Mouse (Mus musculus) midbrain, embryonic 16.5 days (tissue): Measurements from ENCODE around the gene Agpat3. TPM values are rescaled to one million over a fixed set of nuclear protein-coding genes. Genes with fewer than 3 reads are reported as not detected.

Source experiments
- ATAC-seq: fragments of 200-750 bp; cut with Nextera tagmentation; 2 replicates; pipeline ENCODE4 v1.8.0; 2017; ENCODE audit warnings: moderate TSS enrichment
- H3K27ac ChIP-seq: fragments of 300-500 bp; sonication (generic); 2 replicates; pipeline ENCODE4 v1.5.1; 2014; ENCODE audit warnings: mild to moderate bottlenecking, low read length, mixed read lengths
- H3K27me3 ChIP-seq: fragments of 300-500 bp; sonication (generic); 2 replicates; pipeline ENCODE4 v1.6.1; 2014; ENCODE audit warnings: low read depth, low read length, mixed read lengths; ENCODE audit not compliant: control insufficient read depth, insufficient read depth
- H3K36me3 ChIP-seq: fragments of 300-500 bp; sonication (generic); 2 replicates; pipeline ENCODE4 v1.6.1; 2014; ENCODE audit warnings: mild to moderate bottlenecking, low read length, moderate library complexity, mixed read lengths; ENCODE audit not compliant: control insufficient read depth, insufficient read depth
- H3K4me1 ChIP-seq: fragments of 300-500 bp; sonication (generic); 2 replicates; pipeline ENCODE4 v1.6.1; 2014; ENCODE audit warnings: mild to moderate bottlenecking, low read length, mixed read lengths; ENCODE audit not compliant: control insufficient read depth, insufficient read depth
- H3K4me2 ChIP-seq: fragments of 300-500 bp; sonication (generic); 2 replicates; pipeline ENCODE4 v1.6.1; 2014; ENCODE audit warnings: mild to moderate bottlenecking, low read length, mixed read lengths
- H3K4me3 ChIP-seq: fragments of 300-500 bp; sonication (generic); 2 replicates; pipeline ENCODE4 v1.5.1; 2014; ENCODE audit warnings: low read depth, mild to moderate bottlenecking, low read length, moderate library complexity, mixed read lengths
- H3K9ac ChIP-seq: fragments of 300-500 bp; sonication (generic); 2 replicates; pipeline ENCODE4 v1.6.1; 2014; ENCODE audit warnings: low read depth, low read length, mixed read lengths
- H3K9me3 ChIP-seq: fragments of 300-500 bp; sonication (generic); replicated peaks from 2 replicates; pipeline ENCODE4 v1.6.1; 2014; ENCODE audit warnings: mild to moderate bottlenecking, low read length, mixed read lengths; ENCODE audit not compliant: control insufficient read depth, poor library complexity, severe bottlenecking
- WGBS: fragments of 180-500 bp; shearing (Covaris S2); extraction: QIAGEN DNeasy Blood & Tissue Kit; methylation state at CpG from one replicate; pipeline ENCODE4 v1.1.7; 2014; 5-methylcytosine and 5-hydroxymethylcytosine counted together
- polyA plus RNA-seq: library from polyadenylated mRNA; unstranded; fragments of >200 nt; fragmentation: Nextera tagmentation; extraction: Ambion mirVana; gene quantifications from 2 replicates; pipeline ENCODE4 v1.2.1, GENCODE M21; 2015

Agpat3 gene
- polyA plus RNA-seq, 1 experiment from 2014 or later, result 66.3 TPM

GRCm38 (mm10) chr10:78236885-78237629, 115.2 kb downstream of the Agpat3 start:
- 84% methylated on average over 8 of the region's 8 CpGs for WGBS
- no peak overlapping the region for H3K4me2 ChIP-seq
- H3K36me3 ChIP-seq, result 0 out of 2 replicates have a peak, but pooled peaks cover 5% of the 10 kb centered on the region
- peak; percentile 59 for ATAC-seq
- no peak overlapping the region for H3K27ac ChIP-seq
- no peak overlapping the region for H3K9ac ChIP-seq
- no peak overlapping the region for H3K4me3 ChIP-seq
- H3K9me3 ChIP-seq, result no peaks in the 10 kb centered on the region
- no peaks in the 10 kb centered on the region for H3K27me3 ChIP-seq
- peaks cover 2% of the 10 kb centered on the region; the same call in 1 of the 2 replicates for H3K4me1 ChIP-seq

- no peak overlapping the region for H3K27ac ChIP-seq
- ATAC-seq, result no peak
- no peak overlapping the region for H3K4me2 ChIP-seq
- peaks cover 2% of the 10 kb centered on the region; the same call in 1 of the 2 replicates for H3K4me1 ChIP-seq
- no peak overlapping the region for H3K9ac ChIP-seq
- H3K36me3 ChIP-seq, result peaks cover 6% of the 10 kb centered on the region; the same call in 1 of the 2 replicates
- no peak overlapping the region for H3K4me3 ChIP-seq
- 93% methylated on average over 6 of the region's 6 CpGs for WGBS
- H3K9me3 ChIP-seq, result no peaks in the 10 kb centered on the region
- no peaks in the 10 kb centered on the region for H3K27me3 ChIP-seq
Measured at GRCm38 (mm10) chr10:78233756-78234155, 118.5 kb downstream of the Agpat3 start.

GRCm38 (mm10) chr10:78233161-78233560, 119.1 kb downstream of the Agpat3 start:
- Histone ChIP-seq H3K4me3 (no peak overlapping the region), H3K27me3 (no peaks in the 10 kb centered on the region), H3K27ac (no peak overlapping the region), H3K9me3 (no peaks in the 10 kb centered on the region), H3K4me2 (no peak overlapping the region), H3K9ac (no peak overlapping the region), H3K36me3 (peaks cover 5% of the 10 kb centered on the region; the same call in 1 of the 2 replicates), H3K4me1 (peaks cover 2% of the 10 kb centered on the region; the same call in 1 of the 2 replicates)
- 93% methylated on average over 5 of the region's 5 CpGs for WGBS
- ATAC-seq, result no peak

DNA sequence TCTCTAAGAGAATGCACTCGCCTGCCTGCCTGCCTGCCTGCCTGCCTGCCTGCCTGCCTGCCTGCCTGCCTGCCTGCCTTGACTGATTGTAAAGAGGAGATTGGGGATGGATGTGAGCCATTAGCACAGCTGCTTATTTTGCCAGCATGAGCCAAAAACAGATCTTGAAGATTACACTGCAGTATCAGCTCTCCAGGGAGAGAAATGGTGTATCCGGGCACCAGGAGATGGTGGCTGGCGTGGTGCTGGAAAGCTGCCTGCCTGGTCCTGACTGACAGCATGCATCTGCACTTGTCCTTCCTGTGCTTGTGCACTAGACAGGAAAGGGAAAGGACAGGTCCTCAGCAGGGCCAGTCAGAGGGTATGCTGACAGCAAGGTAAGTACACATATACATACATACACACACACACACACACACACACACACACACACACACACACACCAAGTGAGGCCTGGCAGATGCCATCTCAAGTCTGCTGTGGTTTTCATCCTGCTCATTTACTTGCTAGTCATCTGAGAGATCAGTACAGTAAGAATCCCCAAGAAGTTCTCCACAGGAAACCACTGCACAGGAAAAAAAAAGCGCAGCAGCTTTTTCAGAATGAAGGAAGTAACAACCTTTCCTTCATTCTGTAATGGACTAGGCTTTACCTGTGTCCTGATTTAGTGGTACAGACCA, 119.8 kb downstream of the Agpat3 start:
- H3K4me1 ChIP-seq, result peaks cover 2% of the 10 kb centered on the region; the same call in 1 of the 2 replicates
- no peak overlapping the region for H3K9ac ChIP-seq
- H3K27ac ChIP-seq, result no peak overlapping the region
- 78% methylated on average over 4 of the region's 4 CpGs for WGBS
- H3K4me2 ChIP-seq, result no peak overlapping the region
- H3K36me3 ChIP-seq, result peaks cover 5% of the 10 kb centered on the region; the same call in 1 of the 2 replicates
- ATAC-seq, result no peak
- H3K9me3 ChIP-seq, result no peaks in the 10 kb centered on the region
- no peaks in the 10 kb centered on the region for H3K27me3 ChIP-seq
- H3K4me3 ChIP-seq, result no peak overlapping the region

- no peaks in the 10 kb centered on the region for H3K4me1 ChIP-seq
- H3K9me3 ChIP-seq, result no peaks in the 10 kb centered on the region
- no peak overlapping the region for H3K4me2 ChIP-seq
- WGBS, result 93% methylated on average over 5 of the region's 5 CpGs
- H3K36me3 ChIP-seq, result peaks cover 5% of the 10 kb centered on the region; the same call in 1 of the 2 replicates
- H3K27ac ChIP-seq, result no peak overlapping the region
- no peaks in the 10 kb centered on the region for H3K27me3 ChIP-seq
- no peak overlapping the region for H3K4me3 ChIP-seq
- no peak for ATAC-seq
- no peak overlapping the region for H3K9ac ChIP-seq
Measured at GRCm38 (mm10) chr10:78228560-78228928, 123.7 kb downstream of the Agpat3 start.

DNA sequence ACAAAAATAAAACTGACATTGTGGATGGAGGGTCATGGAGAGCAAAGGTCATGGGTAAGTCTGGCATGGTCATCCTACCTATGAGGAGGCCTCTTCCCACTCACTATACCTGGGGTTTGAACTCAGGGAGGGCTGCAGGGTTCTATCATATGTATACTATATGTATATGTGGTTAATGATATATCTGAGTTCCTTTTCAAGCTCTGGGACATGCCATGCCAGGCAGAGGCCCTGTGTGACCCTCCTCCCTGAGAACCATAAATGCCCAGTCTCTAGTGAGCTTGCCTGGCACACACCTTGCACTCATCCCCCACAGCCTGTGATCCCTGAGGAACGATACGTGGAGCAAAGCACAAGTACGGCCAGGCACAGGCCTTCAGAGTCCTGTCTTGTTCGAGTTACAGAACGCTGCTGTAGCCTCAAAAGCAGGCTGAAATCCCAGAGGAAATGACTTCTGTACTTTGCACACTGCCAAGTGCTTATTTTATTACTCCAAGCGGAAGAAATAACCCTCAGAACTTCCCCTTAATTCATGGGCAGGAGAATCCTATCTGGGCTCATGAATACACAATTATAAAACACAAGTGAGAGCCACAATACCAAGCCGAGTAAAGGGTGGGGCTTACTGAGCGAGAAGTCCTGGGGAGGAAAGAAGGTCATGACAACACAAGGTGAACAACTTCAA, 124.3 kb downstream of the Agpat3 start:
- Histone ChIP-seq H3K27me3 (no peaks in the 10 kb centered on the region), H3K4me1 (no peaks in the 10 kb centered on the region), H3K27ac (no peak overlapping the region), H3K4me2 (no peak overlapping the region), H3K4me3 (no peak overlapping the region), H3K36me3 (peaks cover 5% of the 10 kb centered on the region; the same call in 1 of the 2 replicates), H3K9ac (no peak overlapping the region), H3K9me3 (no peaks in the 10 kb centered on the region)
- 90% methylated on average over 8 of the region's 8 CpGs for WGBS
- ATAC-seq, result no peak

DNA sequence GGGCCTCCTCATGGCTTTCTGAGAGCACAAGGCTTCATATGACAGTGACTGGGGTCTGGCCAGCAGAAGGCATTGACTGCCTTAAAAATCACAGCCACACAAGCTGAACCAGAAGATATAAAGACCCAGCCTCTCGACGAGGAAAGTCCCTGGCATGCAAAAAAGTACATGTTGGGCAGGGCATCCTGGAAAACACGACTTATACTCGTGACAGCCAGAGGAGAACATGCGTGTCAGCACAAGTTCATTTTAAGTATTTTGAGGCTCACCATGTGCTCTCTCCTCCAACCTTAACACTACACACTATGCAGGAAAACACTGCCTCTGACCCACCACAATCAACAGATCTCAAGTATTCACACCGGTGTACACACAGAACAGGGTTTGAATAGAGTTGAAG, 128.2 kb downstream of the Agpat3 start:
- no peak for ATAC-seq
- Histone ChIP-seq H3K36me3 (peaks cover 11% of the 10 kb centered on the region), H3K4me3 (no peak overlapping the region), H3K4me2 (no peak overlapping the region), H3K9ac (no peak overlapping the region), H3K4me1 (no peaks in the 10 kb centered on the region), H3K9me3 (no peaks in the 10 kb centered on the region), H3K27me3 (no peaks in the 10 kb centered on the region), H3K27ac (no peak overlapping the region)
- WGBS, result 93% methylated on average over 6 of the region's 6 CpGs

GRCm38 (mm10) chr10:78222908-78223307, 129.4 kb downstream of the Agpat3 start:
- H3K4me3 ChIP-seq, result no peak overlapping the region
- no peak overlapping the region for H3K27ac ChIP-seq
- H3K36me3 ChIP-seq, result peaks cover 13% of the 10 kb centered on the region
- no peak for ATAC-seq
- no peaks in the 10 kb centered on the region for H3K4me1 ChIP-seq
- H3K4me2 ChIP-seq, result no peak overlapping the region
- 81% methylated on average over 4 of the region's 4 CpGs for WGBS
- no peaks in the 10 kb centered on the region for H3K27me3 ChIP-seq
- no peaks in the 10 kb centered on the region for H3K9me3 ChIP-seq
- no peak overlapping the region for H3K9ac ChIP-seq
